Mouse (Mus musculus) neural tube, embryonic 11.5 days (tissue): ENCODE measurements around the gene Hfe. TPM values are rescaled to one million over a fixed set of nuclear protein-coding genes. Genes with fewer than 3 reads are reported as not detected.
"Not testable (repeated sequence)": the region's sequence is repeated elsewhere in the genome, so short reads cannot be mapped to it uniquely, and the experiment has no call there.

ENCODE experiments used
- ATAC-seq: fragments of 200-750 bp; cut with Nextera tagmentation; 2 replicates; pipeline ENCODE4 v1.8.0; 2017; ENCODE audit warnings: moderate number of reproducible peaks, mild to moderate bottlenecking, moderate TSS enrichment, moderate library complexity; ENCODE audit not compliant: insufficient read depth, low FRiP score, low TSS enrichment
- DNase-seq: peaks from one replicate; pipeline ENCODE4 v3.0.0-alpha.2; 2015; ENCODE audit warnings: low spot score
- H3K27ac ChIP-seq: fragments of 300-500 bp; sonication (generic); 2 replicates; pipeline ENCODE4 v1.5.1; 2014; ENCODE audit warnings: low read depth, mild to moderate bottlenecking, low read length
- H3K27me3 ChIP-seq: fragments of 300-500 bp; sonication (generic); 2 replicates; pipeline ENCODE4 v1.6.1; 2014; ENCODE audit warnings: mild to moderate bottlenecking, low read length, mixed read lengths; ENCODE audit not compliant: control insufficient read depth, insufficient read depth
- H3K36me3 ChIP-seq: fragments of 300-500 bp; sonication (generic); 2 replicates; pipeline ENCODE4 v1.6.1; 2014; ENCODE audit warnings: mild to moderate bottlenecking, low read length, moderate library complexity, mixed read lengths; ENCODE audit not compliant: control insufficient read depth, insufficient read depth
- H3K4me1 ChIP-seq: fragments of 300-500 bp; sonication (generic); 2 replicates; pipeline ENCODE4 v1.6.1; 2014; ENCODE audit warnings: low read length, mixed read lengths; ENCODE audit not compliant: control insufficient read depth, insufficient read depth
- H3K4me2 ChIP-seq: fragments of 300-500 bp; sonication (generic); 2 replicates; pipeline ENCODE4 v1.6.1; 2014; ENCODE audit warnings: low read depth, mild to moderate bottlenecking, moderate library complexity
- H3K4me3 ChIP-seq: fragments of 300-500 bp; sonication (generic); 2 replicates; pipeline ENCODE4 v1.5.1; 2014; ENCODE audit warnings: low read depth, low read length
- H3K9ac ChIP-seq: fragments of 300-500 bp; sonication (generic); 2 replicates; pipeline ENCODE4 v1.6.1; 2014; ENCODE audit warnings: mild to moderate bottlenecking, low read length
- H3K9me3 ChIP-seq: fragments of 300-500 bp; sonication (generic); 2 replicates; pipeline ENCODE4 v1.6.1; 2016; ENCODE audit warnings: low read length; ENCODE audit not compliant: control insufficient read depth
- WGBS: fragments of 180-500 bp; shearing (Covaris S2); extraction: QIAGEN DNeasy Blood & Tissue Kit; methylation state at CpG from one replicate; pipeline ENCODE4 v1.1.7; 2014; 5-methylcytosine and 5-hydroxymethylcytosine counted together
- polyA plus RNA-seq: library from polyadenylated mRNA; unstranded; fragments of >200 nt; fragmentation: Nextera tagmentation; extraction: Ambion mirVana; gene quantifications from 2 replicates; pipeline ENCODE4 v1.2.1, GENCODE M21; 2014

Gene Hfe
- polyA plus RNA-seq, 1 experiment from 2014 or later = 3.3 TPM

- Histone ChIP-seq H3K27me3 (no peaks in the 10 kb centered on the region), H3K4me2 (peak overlapping the region; percentile 63), H3K9ac (peak overlapping the region; percentile 50), H3K36me3 (no peaks in the 10 kb centered on the region), H3K9me3 (no peaks in the 10 kb centered on the region), H3K27ac (no peak overlapping the region), H3K4me1 (peaks cover 7% of the 10 kb centered on the region), H3K4me3 (peak overlapping the region; percentile 27)
- ATAC-seq (no peak), DNase-seq (no peak)
- 11% methylated on average over 15 of the region's 15 CpGs for WGBS
These were observed 810 bp downstream of the Hfe start for GRCm38 (mm10) chr13:23709714-23710373.

- DNase-seq = no peak
- H3K27ac ChIP-seq = no peak overlapping the region
- no peak overlapping the region for H3K4me2 ChIP-seq
- no peaks in the 10 kb centered on the region for H3K9me3 ChIP-seq
- H3K36me3 ChIP-seq = no peaks in the 10 kb centered on the region
- H3K9ac ChIP-seq = no peak overlapping the region
- H3K27me3 ChIP-seq = no peaks in the 10 kb centered on the region
- ATAC-seq = no peak
- 88% methylated on average over 4 of the region's 4 CpGs for WGBS
- H3K4me3 ChIP-seq = no peak overlapping the region
- peaks cover 7% of the 10 kb centered on the region for H3K4me1 ChIP-seq
These were observed 2.0 kb downstream of the Hfe start for GRCm38 (mm10) chr13:23708654-23709053.

- no peak overlapping the region for H3K9ac ChIP-seq
- no peak overlapping the region for H3K4me3 ChIP-seq
- no peaks in the 10 kb centered on the region for H3K27me3 ChIP-seq
- DNase-seq (no peak), ATAC-seq (no peak)
- no peaks in the 10 kb centered on the region for H3K9me3 ChIP-seq
- no peaks in the 10 kb centered on the region for H3K36me3 ChIP-seq
- WGBS = 89% methylated on average over 4 of the region's 4 CpGs
- peaks cover 7% of the 10 kb centered on the region for H3K4me1 ChIP-seq
- no peak overlapping the region for H3K27ac ChIP-seq
- H3K4me2 ChIP-seq = no peak overlapping the region
These were observed 2.6 kb downstream of the Hfe start for GRCm38 (mm10) chr13:23708041-23708440.

- no peaks in the 10 kb centered on the region for H3K27me3 ChIP-seq
- no peak overlapping the region for H3K9ac ChIP-seq
- no peak for ATAC-seq
- no peaks in the 10 kb centered on the region for H3K36me3 ChIP-seq
- 93% methylated on average over 12 of the region's 12 CpGs for WGBS
- no peak overlapping the region for H3K4me3 ChIP-seq
- no peak for DNase-seq
- peaks cover 7% of the 10 kb centered on the region for H3K4me1 ChIP-seq
- H3K9me3 ChIP-seq = no peaks in the 10 kb centered on the region
- no peak overlapping the region for H3K27ac ChIP-seq
- no peak overlapping the region for H3K4me2 ChIP-seq
These were observed 3.9 kb downstream of the Hfe start for GRCm38 (mm10) chr13:23706771-23707170.

- Histone ChIP-seq H3K9ac (no peak overlapping the region), H3K9me3 (no peaks in the 10 kb centered on the region), H3K36me3 (no peaks in the 10 kb centered on the region), H3K27me3 (no peaks in the 10 kb centered on the region), H3K4me2 (no peak overlapping the region), H3K4me3 (no peak overlapping the region), H3K4me1 (peaks cover 7% of the 10 kb centered on the region), H3K27ac (no peak overlapping the region)
- ATAC-seq = no peak
- DNase-seq = no peak
- WGBS = 91% methylated on average over 7 of the region's 7 CpGs
These were observed 4.8 kb downstream of the Hfe start for GRCm38 (mm10) chr13:23705751-23706356.

GRCm38 (mm10) chr13:23702801-23703200 is 7.9 kb downstream of the Hfe start:
- not testable (repeated sequence) for H3K4me1 ChIP-seq, H3K36me3 ChIP-seq, H3K9ac ChIP-seq, ATAC-seq, H3K4me3 ChIP-seq, H3K9me3 ChIP-seq, H3K27ac ChIP-seq, H3K4me2 ChIP-seq, DNase-seq, H3K27me3 ChIP-seq
- WGBS = 89% methylated on average over 2 of the region's 2 CpGs

- ATAC-seq = no peak
- no peaks in the 10 kb centered on the region for H3K27me3 ChIP-seq
- H3K9ac ChIP-seq = no peak overlapping the region
- no peak overlapping the region for H3K27ac ChIP-seq
- no peak overlapping the region for H3K4me2 ChIP-seq
- no peaks in the 10 kb centered on the region for H3K36me3 ChIP-seq
- H3K4me1 ChIP-seq = 0 out of 2 replicates have a peak, but pooled peaks cover 3% of the 10 kb centered on the region
- H3K4me3 ChIP-seq = no peak overlapping the region
- H3K9me3 ChIP-seq = no peaks in the 10 kb centered on the region
- no peak for DNase-seq
- whole genome bisulfite sequencing = 86% methylated on average over 4 of the region's 4 CpGs
These were observed 8.4 kb downstream of the Hfe start for GRCm38 (mm10) chr13:23702220-23702619.

- H3K27me3 ChIP-seq = no peaks in the 10 kb centered on the region
- ATAC-seq = peak; percentile 43; the same call in 1 of the 2 replicates
- no peak overlapping the region for H3K4me3 ChIP-seq
- H3K4me2 ChIP-seq = no peak overlapping the region
- 36% methylated on average over 8 of the region's 8 CpGs for WGBS
- no peak overlapping the region for H3K27ac ChIP-seq
- H3K9ac ChIP-seq = no peak overlapping the region
- 0 out of 2 replicates have a peak, but pooled peaks cover 3% of the 10 kb centered on the region for H3K4me1 ChIP-seq
- DNase-seq = peak; percentile 71
- H3K9me3 ChIP-seq = no peaks in the 10 kb centered on the region
- H3K36me3 ChIP-seq = no peaks in the 10 kb centered on the region
These were observed 9.7 kb downstream of the Hfe start for GRCm38 (mm10) chr13:23700786-23701520.
